Mouse (Mus musculus) right cerebral cortex, postnatal 36 days (tissue): ENCODE measurements around the gene Dennd1a.

Source experiments
- DNase-seq, 2 experiments: peaks; one replicate each; pipeline ENCODE4 v3.0.0; 2022; ENCODE audit warnings: low spot score in 2 of 2, mixed read lengths in 1 of 2

Gene Dennd1a

GRCm38 (mm10) chr2:37815676-37816075 is 471.5 kb downstream of the Dennd1a start:
- peak; percentile 55 to 69 for DNase-seq

- no peak for DNase-seq
These were observed 472.3 kb downstream of the Dennd1a start for GRCm38 (mm10) chr2:37814820-37815361.

- DNase-seq: no peak
These were observed 474.8 kb downstream of the Dennd1a start for GRCm38 (mm10) chr2:37812401-37812800.

- no peak for DNase-seq
These were observed 475.5 kb downstream of the Dennd1a start for GRCm38 (mm10) chr2:37811682-37812081.

- peak; percentile 41 to 46 for DNase-seq
These were observed 484.5 kb downstream of the Dennd1a start for GRCm38 (mm10) chr2:37802610-37803212.

GRCm38 (mm10) chr2:37801687-37802086 is 485.5 kb downstream of the Dennd1a start:
- DNase-seq: no peak

GRCm38 (mm10) chr2:37799137-37799536 is 488.1 kb downstream of the Dennd1a start:
- DNase-seq: no peak

GRCm38 (mm10) chr2:37797046-37797445 is 490.1 kb downstream of the Dennd1a start:
- no peak for DNase-seq

GRCm38 (mm10) chr2:37796021-37796420 is 491.2 kb downstream of the Dennd1a start:
- no peak for DNase-seq

GRCm38 (mm10) chr2:37791340-37791739 is 495.9 kb downstream of the Dennd1a start:
- no peak for DNase-seq

- no peak for DNase-seq
These were observed 496.5 kb downstream of the Dennd1a start for GRCm38 (mm10) chr2:37790738-37791137.

- no peak for DNase-seq
These were observed 497.2 kb downstream of the Dennd1a start for GRCm38 (mm10) chr2:37789995-37790394.

- no peak for DNase-seq
These were observed 498.2 kb downstream of the Dennd1a start for GRCm38 (mm10) chr2:37789029-37789428.

- no peak for DNase-seq
These were observed 498.8 kb downstream of the Dennd1a start for GRCm38 (mm10) chr2:37788176-37788962.

- DNase-seq: no peak
These were observed 500.7 kb downstream of the Dennd1a start for GRCm38 (mm10) chr2:37786461-37786860.

GRCm38 (mm10) chr2:37784473-37784872 is 502.7 kb downstream of the Dennd1a start:
- peak in 1 of 2 experiments; percentile 49 for DNase-seq

GRCm38 (mm10) chr2:37782002-37782401 is 505.2 kb downstream of the Dennd1a start:
- DNase-seq: no peak

- no peak for DNase-seq
These were observed 505.8 kb downstream of the Dennd1a start for GRCm38 (mm10) chr2:37781421-37781820.

- no peak for DNase-seq
These were observed 506.8 kb downstream of the Dennd1a start for GRCm38 (mm10) chr2:37780270-37780929.

- no peak for DNase-seq
These were observed 509.1 kb downstream of the Dennd1a start for GRCm38 (mm10) chr2:37777958-37778720.

- no peak for DNase-seq
These were observed 510.4 kb downstream of the Dennd1a start for GRCm38 (mm10) chr2:37776611-37777411.
